Mouse (Mus musculus) layer of hippocampus, adult 9-10 months (tissue): Measurements from ENCODE around the gene Ccdc162.

ENCODE experiments used
- DNase-seq: peaks from one replicate; pipeline ENCODE4 v3.0.0; 2022; ENCODE audit warnings: low spot score

The Ccdc162 gene

DNA sequence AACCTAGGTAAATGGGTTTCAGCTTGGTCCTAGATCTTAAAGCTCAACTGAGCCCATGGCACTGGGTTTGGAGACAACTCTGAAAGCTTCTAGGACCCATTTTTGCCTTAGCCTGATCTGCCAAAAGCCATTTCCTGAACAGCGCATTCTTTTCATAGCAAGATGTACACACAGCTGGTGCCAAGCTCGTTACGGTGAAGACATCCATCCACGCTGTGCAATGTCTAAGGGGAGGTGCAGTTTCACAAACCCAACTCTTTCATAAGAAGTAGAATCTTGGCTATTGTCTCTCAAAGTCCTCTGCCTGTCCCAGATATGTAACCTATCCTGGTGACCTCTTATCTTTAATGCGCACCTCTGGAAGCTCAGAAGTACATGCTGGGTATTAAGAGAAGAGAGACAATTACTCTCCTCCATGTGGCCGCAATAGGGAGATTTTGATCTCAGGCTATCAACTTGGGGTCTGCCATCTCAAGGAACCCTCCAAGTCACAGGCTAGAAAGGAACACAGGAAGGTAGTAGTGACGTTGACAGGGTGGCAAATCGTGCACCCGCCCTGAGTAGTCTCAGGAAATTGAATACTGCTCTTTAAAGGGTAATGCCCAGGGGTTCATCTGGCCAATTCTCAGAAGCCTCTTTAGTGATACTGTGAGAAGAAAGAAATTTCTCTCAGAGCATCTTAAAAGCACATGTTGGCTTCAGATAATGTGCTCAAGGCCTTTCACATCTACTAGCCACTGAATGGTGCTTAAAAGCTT lies 81.0 kb downstream of the Ccdc162 start:
- DNase-seq: no peak

DNA sequence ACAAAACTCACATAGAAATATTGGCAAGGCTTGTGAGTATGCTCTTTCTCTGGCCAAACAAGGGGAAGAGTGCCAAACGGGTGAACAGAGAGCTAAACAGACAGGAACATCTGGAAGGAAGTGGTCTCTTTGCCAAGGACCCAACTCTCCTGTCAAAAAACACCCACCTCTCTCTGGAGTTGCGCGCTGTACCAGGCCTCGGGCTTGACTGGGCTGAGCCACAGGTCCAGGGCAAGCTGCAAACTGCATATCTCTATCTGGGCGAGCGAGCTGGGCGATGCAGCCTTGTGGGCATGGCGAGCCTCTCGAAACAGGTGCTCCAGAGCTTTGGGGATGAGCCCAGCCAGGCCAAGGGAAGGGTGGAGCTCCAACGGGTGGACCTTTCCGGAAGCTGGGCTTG lies 82.6 kb downstream of the Ccdc162 start:
- DNase-seq: no peak

DNA sequence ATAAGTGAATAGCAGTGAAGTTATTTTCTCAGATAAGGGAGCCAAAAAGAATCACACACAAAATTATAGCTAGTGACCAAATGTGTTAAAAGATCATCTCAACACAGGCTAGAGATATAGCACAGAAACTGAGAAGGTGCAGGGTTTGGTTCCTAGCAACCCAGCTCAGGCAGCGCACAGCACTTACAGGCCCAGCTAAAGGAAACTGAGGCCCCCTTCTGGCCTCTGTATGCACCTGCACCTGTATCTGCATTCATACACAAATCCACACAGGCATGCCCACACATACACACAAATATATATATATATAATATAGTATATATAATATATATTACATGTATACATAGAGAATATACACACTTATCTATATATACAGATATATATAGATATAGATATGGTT lies 84.4 kb downstream of the Ccdc162 start:
- no peak for DNase-seq

DNA sequence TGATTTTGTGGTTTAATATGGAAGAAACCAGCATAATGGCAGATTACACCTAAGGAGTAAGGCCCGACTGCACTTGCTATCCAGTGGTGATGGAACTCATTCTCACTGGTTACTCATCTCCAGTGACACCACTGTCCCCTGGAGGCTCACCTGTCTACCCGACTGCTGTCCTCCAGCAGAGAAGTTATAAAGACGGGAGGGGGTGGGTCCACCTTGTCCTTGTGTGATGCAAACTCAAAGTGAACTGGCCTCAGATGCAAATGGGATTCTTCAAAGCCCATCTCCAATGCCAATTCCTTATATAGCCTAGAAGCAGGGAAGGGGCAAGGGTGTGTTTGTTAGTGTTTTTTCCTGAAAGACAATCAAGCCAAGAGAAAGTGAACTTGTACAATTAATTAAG lies 89.4 kb downstream of the Ccdc162 start:
- no peak for DNase-seq

DNA sequence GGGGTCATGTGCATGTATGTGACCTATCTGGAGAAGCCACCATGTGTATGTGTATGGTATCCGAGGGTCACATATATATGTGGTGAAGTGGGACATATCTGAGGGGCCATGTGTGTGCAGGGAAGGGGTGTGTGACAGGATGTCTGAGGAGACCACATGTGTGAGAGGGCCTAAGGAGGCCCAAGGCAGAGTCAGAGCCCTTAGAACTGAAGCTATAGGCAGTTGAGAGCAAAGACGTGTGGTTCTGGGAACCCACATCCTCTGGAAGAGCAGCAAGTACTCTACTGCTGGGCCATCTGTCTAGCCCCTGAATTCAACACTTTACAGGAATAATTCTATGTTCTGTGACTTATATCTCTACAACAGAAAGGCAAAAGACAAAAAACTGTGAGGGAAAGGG lies 96.4 kb downstream of the Ccdc162 start:
- DNase-seq: no peak

DNA sequence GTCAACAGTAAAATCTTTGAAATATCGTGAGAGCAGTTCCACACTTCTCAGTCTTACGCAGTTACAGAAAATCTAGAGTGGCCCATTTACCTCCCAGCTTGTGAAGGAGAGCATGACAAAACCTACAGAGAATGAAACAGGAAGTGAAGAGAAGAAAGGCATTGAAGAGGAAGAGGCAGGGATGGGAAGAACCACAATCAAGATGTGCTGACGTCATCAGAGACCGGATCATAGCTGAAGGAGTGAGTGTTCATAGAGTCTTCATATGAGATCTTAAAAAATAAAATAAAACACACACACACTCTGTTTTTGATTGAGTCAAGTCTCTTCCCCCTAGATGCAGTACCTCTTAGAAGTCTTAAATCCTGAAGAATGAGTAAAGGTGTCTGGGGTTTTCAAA lies 100.9 kb downstream of the Ccdc162 start:
- no peak for DNase-seq

DNA sequence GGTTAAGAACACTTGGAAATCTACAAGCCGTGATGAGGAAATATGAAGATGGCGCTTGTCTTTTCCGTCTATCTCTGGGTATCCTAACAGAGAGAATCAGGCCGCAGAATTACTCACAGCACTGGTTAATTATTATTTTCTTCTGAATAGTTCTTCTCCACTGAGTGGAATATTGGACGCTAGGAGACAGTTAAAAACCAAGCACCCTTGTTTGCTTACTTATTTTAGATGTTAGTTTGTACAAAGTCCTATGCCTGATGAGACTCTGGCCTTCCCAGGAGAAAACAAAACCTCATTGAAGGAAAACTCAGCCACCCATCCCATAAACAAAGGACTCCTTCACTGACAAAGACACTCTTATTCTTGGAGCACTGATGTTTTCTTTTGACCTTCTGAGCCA lies 104.5 kb downstream of the Ccdc162 start:
- DNase-seq: no peak

DNA sequence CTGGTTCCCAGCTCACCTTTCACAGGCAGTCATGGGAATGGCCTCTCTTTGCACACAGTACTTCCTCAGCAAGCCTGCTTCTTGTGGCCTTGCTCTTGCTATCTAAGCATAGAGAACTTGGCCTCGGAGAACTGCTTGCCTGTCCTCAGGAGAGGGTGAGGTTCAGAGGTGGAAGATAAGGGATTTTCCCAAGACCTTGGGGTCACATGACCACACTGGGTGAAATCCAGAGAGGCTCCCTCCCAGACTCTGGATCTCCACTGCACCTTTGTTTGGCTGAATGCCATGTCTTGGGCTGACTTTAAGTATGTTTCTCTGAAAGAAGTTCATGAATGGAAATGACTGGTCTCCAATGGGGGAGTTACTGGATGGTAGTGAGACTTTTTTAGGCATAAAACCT lies 107.0 kb downstream of the Ccdc162 start:
- DNase-seq: no peak

DNA sequence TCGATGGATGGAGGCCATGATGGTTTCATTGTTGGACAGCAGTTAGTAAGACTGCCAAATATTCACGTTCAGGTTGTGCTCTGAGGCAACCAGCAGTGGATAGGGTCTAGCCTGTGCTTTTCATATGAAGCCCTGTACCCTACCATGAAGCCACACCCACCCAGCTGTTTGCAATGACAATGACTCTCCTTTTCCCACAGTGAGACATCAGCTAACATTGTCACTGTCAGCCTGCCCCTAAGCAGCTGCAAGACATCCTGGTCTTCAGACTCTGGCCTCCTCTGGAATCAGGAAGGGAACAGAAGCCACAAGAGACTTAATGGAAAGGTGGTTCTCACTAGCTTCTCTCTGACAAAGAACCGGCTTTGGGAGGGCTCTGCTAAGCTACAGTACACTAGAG lies 107.9 kb downstream of the Ccdc162 start:
- no peak for DNase-seq

DNA sequence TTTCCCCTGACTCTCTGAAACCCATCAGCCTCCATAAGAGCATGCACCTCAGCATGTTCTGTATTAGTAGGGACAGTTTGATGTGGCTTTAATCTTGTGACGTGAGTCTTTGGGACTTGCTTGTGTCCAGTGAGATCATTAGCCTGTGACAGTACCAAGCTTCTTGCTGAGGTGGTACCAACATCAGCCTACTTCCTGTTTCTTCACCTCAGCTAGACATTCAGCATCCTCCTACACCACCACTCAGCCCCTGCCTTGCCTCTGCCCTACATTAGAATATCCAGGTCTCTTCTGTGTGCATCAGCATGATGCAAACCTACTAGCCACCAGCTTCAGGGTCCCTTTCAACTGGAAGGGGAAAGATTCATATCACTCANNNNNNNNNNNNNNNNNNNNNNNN lies 113.8 kb downstream of the Ccdc162 start:
- DNase-seq: no peak

DNA sequence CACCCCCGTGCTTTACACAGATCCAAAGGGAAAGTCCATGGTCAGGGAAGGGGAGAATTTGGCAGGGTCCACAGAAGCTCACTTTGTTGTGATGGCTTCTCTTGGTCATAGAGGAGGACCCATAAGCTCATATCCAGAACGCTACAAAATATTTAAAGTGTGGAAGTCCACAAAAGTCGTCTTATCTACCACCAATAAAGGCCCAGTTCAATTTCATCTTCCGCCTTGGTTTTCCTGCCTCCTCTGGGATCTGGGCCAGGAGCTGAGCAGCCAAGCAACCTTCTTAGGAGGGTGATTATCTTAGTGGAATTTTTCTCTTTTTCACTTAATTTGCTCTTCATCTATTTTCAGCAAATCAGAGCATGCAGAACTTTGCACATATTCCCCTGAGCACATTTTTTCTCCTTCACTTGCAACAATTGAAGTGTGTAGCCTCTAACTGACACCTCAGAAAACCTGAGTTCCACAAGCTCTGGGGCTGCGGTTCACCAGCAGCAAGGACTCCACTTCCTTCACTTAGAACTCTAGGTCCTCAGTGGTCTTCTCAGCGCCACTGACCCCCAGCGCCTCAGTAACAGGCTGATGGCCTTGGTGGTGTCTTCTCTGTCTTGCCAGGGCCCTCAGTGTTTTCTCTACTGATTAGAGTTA lies 114.4 kb downstream of the Ccdc162 start:
- no peak for DNase-seq

DNA sequence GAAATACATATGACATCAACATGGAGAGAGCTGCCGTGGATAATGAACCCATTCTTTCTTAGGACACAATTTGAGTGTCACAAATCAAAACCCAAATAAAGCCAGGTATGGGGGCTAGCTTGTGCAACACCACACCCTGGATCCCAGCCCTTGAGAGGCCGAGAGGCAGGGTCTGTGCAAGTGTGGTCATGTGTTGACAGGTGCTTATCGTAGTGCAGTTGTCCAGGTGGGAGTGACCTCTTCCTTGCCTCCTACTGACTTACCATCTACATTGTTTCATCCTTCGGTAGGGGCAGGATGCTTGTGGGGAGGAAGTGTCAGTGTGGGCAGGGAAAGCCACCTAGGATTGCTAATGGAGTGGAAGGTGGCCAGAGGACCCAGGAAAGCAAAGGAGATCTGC lies 115.1 kb downstream of the Ccdc162 start:
- no peak for DNase-seq

DNA sequence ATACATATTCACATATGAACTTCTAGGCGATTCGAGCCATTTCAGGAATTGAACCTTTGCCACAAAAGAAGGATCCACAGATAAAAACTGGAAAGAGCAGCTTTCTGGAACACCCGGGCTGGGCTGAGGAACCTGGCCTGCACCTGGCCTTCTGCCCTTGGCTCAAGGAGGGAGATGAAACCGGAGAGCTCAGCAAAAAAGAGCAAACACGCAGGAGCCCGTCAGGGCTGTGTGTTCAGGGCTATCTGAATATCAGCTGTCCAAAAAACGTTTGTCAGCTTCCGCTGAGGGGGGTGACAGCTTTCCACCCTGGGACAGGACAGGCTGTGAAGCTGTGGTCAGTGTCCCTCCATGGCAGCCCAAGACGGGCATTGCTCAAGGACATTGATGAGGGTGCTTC lies 117.4 kb downstream of the Ccdc162 start:
- no peak for DNase-seq

DNA sequence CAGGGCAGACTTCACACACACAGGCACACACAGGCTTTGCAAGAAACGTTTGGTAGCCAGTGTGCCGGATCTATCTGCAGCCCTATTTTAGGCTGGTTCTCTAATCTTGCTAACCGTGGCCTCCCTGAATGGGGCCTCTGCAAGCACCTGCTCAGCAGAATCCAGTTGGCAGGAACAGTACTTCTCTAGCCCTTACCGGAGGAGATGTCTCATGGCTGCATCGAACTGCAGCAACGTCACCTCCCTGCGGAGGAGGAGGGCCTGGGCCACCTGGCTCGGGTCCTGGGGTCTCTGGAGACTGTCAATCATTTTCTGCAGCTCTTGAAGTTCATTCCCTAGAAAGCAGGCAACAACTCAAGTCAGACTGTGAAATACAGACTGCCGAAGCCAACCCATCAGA lies 118.2 kb downstream of the Ccdc162 start:
- DNase-seq: no peak

DNA sequence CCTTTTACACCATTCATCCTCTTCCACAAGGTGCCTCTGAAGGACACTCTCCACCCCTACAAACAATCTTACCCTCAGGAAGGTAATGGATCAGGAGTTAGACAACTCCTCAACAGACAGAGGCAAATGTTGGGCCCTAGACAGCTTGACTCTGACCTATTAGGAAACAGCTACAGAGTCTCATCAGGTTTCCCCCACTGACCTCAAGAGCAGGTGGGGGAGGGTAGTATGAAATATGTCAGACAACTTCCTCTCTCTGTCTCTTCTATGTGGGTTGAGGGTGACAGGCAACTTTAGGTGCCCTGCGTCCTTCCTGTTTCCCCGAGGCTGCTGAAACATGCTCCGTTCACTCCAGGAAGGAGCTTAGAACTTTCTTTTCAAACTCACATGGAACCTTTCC lies 120.9 kb downstream of the Ccdc162 start:
- no peak for DNase-seq

DNA sequence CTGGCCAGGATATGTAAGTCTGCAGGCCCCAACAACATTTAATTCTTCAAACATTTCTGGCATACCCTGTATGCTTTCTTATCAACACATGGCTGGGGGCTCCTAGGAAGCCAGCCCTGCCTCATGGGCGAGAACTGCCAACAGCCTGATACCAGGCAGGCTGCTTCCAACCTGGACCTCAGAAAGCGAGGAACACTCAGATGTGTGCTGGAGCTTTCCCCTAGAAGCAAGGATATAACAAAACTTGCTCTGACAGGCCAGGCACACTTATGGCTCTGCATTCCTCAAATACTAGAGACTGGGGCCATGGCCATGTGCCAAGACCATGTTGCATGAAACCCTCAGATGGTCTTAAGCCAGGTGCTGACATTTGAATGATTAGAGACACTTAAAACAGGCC lies 121.5 kb downstream of the Ccdc162 start:
- no peak for DNase-seq

DNA sequence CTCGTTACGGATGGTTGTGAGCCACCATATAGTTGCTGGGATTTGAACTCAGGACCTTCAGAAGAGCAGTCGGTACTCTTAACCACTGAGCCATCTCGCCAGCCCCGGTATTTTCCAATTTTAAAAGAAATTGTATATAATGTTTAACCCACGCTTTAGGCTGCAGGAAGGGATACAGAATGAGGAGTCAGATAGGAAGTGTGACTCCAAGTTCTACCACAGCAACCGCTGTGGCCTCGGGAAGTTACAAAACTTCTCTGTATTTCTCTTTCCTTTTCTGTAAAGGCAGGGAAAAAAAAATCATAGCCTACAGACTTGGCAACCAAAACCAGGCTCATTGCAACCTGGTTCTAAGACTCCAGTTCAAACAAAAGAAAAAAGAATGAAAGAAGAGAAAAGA lies 122.0 kb downstream of the Ccdc162 start:
- DNase-seq: no peak

DNA sequence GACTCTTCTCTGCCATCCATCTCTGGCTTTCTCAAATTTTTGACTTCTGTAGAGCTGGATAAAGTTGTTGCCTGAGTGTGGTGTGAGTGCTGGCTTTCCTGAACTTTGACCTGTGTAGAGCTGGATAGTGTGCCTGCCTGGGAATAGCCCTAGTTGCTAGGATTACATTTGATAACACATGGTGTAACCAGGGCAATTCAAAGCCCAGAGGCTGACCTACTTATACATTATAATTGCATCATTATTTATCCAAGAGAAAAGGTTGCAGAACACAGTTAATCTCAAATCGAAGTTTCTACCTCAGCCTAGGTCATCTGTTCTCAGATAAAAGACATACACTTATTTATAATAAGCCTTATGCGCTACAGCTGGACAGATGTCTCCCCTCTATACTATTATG lies 127.8 kb downstream of the Ccdc162 start:
- no peak for DNase-seq

DNA sequence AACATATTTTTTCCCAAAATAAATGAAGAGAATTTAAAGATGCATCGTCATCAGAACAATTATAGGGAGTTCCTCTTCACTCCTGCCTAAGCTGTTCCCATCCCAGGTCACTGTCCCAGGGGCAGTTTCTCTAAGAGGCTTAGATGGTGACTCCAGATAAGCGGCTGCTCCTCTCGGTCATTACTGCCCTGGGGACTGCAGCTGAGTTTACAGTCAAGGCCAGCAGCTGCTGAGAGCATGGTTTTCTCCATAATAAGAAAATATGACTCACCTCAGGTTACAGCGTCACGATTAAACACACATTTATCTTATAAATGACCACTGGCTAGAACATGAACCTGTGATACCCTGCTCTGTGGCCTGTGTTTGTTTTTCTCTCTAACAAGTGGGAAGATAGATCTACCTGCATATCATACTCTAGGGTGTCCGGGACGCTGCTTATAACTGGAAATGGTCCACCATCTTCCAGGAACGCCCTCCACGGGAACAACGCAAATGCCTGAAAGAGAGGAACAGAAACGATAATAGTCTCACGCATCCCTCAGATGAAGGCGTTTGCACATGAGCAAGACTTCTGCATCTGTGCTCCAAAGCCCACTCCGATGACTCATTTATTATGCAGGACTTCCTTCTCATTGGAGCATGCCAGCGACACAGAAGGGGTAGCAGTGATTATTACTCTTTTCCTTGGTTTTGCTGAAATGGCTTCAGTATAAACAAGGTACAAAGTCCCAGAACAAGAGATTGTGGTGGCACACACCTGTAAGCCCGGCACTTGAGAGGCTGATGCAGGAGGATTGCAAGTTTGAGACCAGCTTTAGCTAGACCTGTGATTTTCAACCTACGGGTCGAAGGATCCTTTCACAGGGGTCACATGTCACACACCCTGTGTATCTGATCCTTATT lies 129.2 kb downstream of the Ccdc162 start:
- no peak for DNase-seq

DNA sequence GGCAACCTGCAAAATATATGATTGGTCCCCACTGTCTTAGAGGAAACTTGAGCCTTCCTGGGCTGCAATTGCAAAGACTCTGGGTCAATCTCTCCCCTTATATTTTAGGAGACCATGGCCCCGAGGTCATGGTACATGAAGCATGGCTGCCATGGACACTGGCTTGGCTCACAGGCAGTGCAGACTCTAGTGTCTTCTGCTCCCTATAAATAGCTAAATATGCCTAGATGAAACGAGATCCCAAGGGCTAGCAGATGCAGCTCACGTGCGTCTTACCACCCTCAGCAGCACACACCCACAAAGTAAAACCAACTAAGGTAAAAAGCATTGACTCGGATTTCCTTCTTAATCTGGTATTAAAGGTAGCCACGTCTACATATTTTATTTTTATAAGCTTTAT lies 133.1 kb downstream of the Ccdc162 start:
- DNase-seq: no peak

DNA sequence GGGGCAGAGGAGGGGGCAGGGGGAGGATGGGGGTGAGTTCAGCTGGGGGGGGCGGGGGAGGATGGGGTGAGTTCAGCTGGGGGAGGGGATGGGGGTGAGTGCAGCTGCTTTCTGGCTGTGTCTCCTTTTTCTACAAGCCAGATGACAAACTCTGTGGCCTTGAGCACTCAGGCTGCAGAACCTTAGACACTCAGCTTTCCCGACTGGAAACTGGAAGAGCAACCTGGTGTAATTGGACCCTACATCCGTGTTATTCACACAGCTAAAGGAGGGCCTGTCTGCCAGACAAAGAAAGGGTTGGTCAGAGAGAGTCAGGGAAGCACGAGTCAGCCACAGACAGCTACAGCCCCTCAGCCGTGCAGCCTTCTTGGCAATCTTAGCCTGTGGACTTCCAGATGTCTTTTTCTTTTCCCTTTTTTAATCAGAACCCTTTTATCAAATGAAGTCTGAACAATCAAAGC lies 133.5 kb downstream of the Ccdc162 start:
- no peak for DNase-seq

DNA sequence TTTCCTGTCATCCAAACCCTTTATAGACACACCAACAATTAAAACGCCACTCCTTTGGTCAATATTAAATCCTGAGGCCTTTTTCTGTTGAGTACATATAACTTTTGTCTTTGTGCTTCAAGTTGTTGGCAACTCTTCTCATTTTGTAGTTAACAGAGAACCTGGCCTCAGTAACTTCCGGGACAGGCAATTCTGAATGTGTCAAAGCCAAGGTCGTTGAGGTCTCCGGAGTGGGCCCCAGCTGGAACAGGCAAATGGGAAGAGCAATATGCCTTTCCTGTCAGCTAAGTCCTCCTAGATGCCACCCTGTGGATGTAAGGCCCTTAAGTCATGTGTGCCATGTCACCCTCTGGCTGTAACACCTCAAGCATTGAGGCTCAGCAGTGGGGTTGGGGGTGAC lies 136.0 kb downstream of the Ccdc162 start:
- DNase-seq: no peak

DNA sequence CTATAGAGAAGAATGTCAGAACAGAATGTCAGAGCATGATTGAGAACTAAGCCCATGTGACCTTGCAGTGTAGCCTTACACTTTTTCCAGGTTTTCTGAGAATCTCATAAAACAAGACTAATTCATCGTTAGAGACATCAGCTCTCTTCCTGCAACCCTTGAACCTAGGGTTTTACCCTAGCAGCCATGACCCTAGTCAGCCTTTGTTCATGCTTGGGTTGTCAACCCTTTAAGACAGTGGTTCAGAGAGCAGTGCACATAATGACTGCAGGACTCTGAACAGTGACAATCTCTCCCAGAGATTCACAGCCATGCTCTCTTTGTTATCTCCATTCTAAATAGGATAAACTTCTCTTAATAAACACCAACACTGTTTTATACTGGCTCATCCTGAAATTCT lies 137.9 kb downstream of the Ccdc162 start:
- DNase-seq: no peak
